Mouse (Mus musculus) layer of hippocampus, adult 8-10 months (tissue): ENCODE measurements around the gene Cep131. TPM values are rescaled to one million over a fixed set of nuclear protein-coding genes. Genes with fewer than 3 reads are reported as not detected.

Source experiments
- DNase-seq, 2 experiments: peaks; one replicate each; pipeline ENCODE4 v3.0.0; 2022; ENCODE audit warnings: low spot score in 2 of 2
- microRNA-seq, 2 experiments: library from miRNA; unstranded; fragments of <30 nt; microRNA quantifications; one replicate each; pipeline ENCODE4 v1.2.0; 2022
- total RNA-seq, 4 experiments: library from RNA; stranded (reverse); gene quantifications; 2 replicates each; pipeline ENCODE4 v1.2.4; 2022

Cep131 gene
- total RNA-seq, 4 experiments from 2014 or later = 34.0 to 41.5 (median 35.9) TPM

- no peak for DNase-seq
Measured at GRCm38 (mm10) chr11:120028319-120029092, 58.1 kb downstream of the Cep131 start.

- DNase-seq = no peak
Measured at GRCm38 (mm10) chr11:120026941-120027340, 59.7 kb downstream of the Cep131 start.

GRCm38 (mm10) chr11:120022841-120023240 lies 63.8 kb downstream of the Cep131 start:
- DNase-seq = no peak

- DNase-seq = no peak
Measured at GRCm38 (mm10) chr11:120022216-120022615, 64.4 kb downstream of the Cep131 start.

- no peak for DNase-seq
Measured at GRCm38 (mm10) chr11:120021367-120021766, 65.3 kb downstream of the Cep131 start.

- DNase-seq = no peak
Measured at GRCm38 (mm10) chr11:120019542-120020440, 66.8 kb downstream of the Cep131 start.

GRCm38 (mm10) chr11:120017011-120017410 lies 69.6 kb downstream of the Cep131 start:
- peak; percentile 58 to 72 for DNase-seq

- DNase-seq = no peak
Measured at GRCm38 (mm10) chr11:120014758-120015157, 71.9 kb downstream of the Cep131 start.

Small RNA genes lying within 50 kb of the gene (microRNA-seq; reads per million reads assigned to microRNA genes)
- gene Gm25948 (0 reads per million in 2 experiments), gene Mir3065 (0 reads per million in 2 experiments), gene Mir338 (0 reads per million in 2 experiments)

Other genes starting within 250 kb of the Cep131 start
- gene Chmp6, start 173.4 kb downstream of the Cep131 start, total RNA-seq = 10 to 100 TPM; 31.5 to 39.5 (median 37.3) TPM
- gene Baiap2, start 144.1 kb downstream of the Cep131 start, total RNA-seq = 100 to 1,000 TPM; 170 to 244 (median 215) TPM
- gene Aatk, start 39.7 kb downstream of the Cep131 start, total RNA-seq = 100 to 1,000 TPM; 217 to 247 (median 224) TPM
- gene Tepsin, start 11.9 kb upstream of the Cep131 start, total RNA-seq = 10 to 100 TPM; 17.7 to 18.2 (median 18.0) TPM
- 10 to 100 TPM; 17.8 to 46.9 (median 30.6) TPM for gene Ndufaf8, start 12.1 kb upstream of the Cep131 start, total RNA-seq
- gene Slc38a10, start 64.5 kb upstream of the Cep131 start, total RNA-seq = 10 to 100 TPM; 83.1 to 95.2 (median 88.8) TPM
- 10 to 100 TPM; 20.0 to 23.4 (median 21.4) TPM for gene Bahcc1, start 146.1 kb upstream of the Cep131 start, total RNA-seq